Mouse (Mus musculus) G1E (cell line): ENCODE results near the gene Nisch.

ENCODE experiments used
- CTCF ChIP-seq: IDR thresholded peaks from 2 replicates; pipeline ENCODE4 v1.5.1; 2012; ENCODE audit warnings: low read depth, low read length, inconsistent platforms, mixed read lengths
- GATA1 ChIP-seq: IDR thresholded peaks from 2 replicates; pipeline ENCODE4 v1.6.1; 2012; ENCODE audit warnings: borderline replicate concordance, low read length, inconsistent platforms, mixed read lengths

DNA sequence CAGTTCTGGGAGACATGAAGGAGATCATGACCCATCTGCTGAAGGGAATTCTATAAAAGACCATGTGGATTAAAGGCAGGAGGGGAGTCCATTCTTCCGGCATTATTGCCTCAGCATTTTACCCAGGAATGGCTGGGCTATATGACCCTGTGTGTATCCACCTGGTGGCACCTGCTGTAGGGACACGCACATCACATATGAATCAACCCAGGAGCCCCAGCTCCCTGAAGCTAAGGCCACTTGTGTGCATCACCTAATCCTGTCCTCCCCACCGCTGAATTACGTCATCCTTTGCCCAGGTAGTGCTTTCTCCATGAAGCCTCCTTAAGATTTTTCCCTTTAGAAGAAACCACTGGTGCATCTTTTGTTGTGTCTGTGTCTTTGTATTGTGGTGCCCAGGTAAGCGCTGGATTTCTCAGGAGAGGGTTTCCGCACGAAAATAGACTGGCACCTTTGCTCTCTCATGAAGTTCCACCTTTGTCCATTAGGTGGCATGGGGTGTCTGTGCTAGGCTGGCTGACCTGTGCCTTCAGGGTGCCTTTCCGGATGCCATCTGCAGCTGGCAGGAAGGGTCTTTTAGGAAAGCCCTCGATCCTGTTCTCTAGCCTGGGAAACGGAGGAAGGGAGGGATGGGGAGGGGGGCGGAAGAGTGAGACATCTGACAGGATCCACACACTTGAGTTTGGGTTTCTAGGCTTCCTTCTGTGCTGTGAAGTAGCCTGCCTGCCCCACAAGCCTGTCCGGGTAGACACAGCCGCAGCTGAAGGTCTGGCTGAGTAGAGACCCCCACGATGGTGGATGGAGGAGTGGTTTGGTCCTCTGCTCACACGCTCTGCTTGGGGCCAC is 1.4 kb downstream of the Nisch start:
- peak; percentile 49; the same call in 1 of the 2 replicates for TF ChIP-seq CTCF
- TF ChIP-seq GATA1 = no peak
